Mouse (Mus musculus): ENCODE results near the gene Slc25a33.

GRCm38 (mm10) chr4:149711485-149711884 lies 62.6 kb downstream of the Slc25a33 start:
- TF ChIP-seq TAL1 (IDR thresholded peaks at IDR 0.05; ENCODE audit: low read length) (no peak), GATA1 (IDR thresholded peaks at IDR 0.05; ENCODE audit: low read length) (no peak)

Measured in erythroblast, embryonic 14.5 days (primary cell).